Mouse (Mus musculus): ENCODE data around the gene Ptprs.
"Not testable (repeated sequence)": the region's sequence is repeated elsewhere in the genome, so short reads cannot be mapped to it uniquely, and the experiment has no call there.

Gene Ptprs

GRCm38 (mm10) chr17:56476402-56476752, at the start of gene Ptprs:
TSS of gene Ptprs (minus strand) at chr17:56476483.
- peak; percentile 97 for DNase-seq (ENCODE audit: low spot score)

GRCm38 (mm10) chr17:56524943-56525342, 48.7 kb upstream of the Ptprs start:
- no peak for DNase-seq (ENCODE audit: low spot score)

DNA sequence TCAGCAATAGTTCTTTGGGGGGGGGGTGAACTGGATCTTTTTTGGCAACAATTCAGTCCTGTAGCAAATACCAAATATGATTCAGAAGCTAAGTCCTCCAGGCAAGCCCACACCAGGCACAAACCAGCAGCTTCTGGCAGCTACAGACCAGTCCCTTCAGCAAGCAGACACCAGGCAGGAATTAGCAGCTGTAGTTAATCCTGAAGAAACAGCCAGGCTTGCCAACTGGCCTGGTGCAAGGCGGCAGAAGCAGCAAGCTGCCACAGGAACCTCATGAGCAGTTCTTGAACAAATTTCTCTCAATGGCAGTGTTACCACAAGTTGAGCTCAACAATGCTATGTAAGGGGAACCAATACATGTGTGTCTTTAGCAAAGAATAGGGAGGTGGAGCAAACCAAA, 46.5 kb upstream of the Ptprs start:
- no peak for DNase-seq (ENCODE audit: low spot score)

DNA sequence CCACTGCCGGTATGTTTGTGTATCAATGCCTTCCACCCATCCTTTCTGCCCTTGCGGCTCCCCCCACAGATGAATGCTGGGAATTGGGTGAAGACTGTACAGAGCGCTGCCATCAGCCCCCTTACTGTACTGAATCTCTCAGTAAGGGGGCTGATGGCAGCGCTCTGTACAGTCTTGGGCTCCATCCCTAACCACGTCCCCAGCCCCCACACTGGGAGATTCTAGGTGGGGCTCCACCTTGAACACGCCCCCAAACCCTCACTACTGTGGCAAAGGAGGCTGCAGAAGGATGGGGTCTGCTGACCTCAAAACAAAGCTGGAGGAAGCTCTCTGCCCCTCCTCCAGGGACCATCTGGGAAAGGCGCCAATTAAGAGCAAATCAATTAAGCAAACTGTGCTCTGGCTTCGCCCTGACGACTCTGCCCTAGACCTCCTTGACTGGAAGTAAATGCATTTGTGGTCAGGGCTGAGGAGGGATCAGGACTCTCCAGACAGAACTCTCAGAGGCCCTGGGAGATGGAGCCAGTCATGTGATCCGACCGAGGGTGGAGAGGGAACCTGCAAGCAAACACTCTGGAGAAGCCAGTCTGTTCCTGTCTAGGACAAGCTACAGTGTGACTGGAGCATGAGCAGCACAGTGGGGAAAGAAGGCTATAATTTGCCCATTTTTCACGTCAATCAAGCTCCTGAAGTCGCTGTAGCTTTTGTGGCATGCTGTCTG, 39.6 kb upstream of the Ptprs start:
- DNase-seq (ENCODE audit: low spot score), result no peak

GRCm38 (mm10) chr17:56514916-56515315, 38.6 kb upstream of the Ptprs start:
- no peak for DNase-seq (ENCODE audit: low spot score)

DNA sequence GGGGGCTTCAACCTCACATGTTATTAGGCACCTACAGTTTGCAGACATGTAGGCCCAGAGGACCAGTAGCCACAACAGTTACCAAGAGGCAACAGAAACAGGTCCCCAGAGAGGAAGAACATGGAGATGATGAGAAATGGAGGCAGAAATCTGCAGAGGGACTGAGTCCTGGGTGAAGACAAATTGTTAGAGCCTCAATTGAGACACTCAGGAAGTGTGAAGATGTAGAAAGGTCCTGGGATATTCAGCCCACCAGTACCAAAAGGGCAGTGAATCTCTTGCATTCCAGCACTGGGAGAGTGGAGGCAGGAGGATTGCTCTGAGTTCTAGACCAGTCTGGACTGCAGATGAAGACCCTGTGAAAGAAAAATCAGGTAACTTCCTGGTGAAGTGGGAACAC, 38.0 kb upstream of the Ptprs start:
- no peak for DNase-seq (ENCODE audit: low spot score)

DNA sequence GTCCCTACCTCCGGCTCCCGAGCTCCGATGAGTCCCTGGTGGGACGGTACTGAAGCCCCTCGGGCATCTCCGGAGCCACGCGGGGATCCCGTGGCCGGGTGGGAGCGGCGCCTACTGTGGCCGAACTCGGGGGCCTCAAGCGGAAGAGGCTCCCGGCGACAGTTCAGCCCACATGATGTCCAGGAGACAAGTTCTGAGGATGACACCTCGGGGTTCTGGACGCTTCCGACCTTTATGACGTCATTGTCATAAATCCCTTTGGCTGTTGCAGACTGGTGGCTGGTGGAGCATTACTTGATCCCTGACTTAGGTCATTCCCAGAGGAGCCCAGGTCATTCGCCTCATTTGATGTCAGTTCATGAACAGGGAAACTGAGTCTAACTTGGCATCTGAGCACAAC, 36.0 kb upstream of the Ptprs start, which contains the start of gene Znrf4:
Znrf4 (minus strand) TSS at position 122 of the 400 bp plus-strand sequence.
- no peak for DNase-seq (ENCODE audit: low spot score)

GRCm38 (mm10) chr17:56511707-56512090, 35.4 kb upstream of the Ptprs start:
- DNase-seq (ENCODE audit: low spot score), result no peak

- no peak for DNase-seq (ENCODE audit: low spot score)
These were observed 34.9 kb upstream of the Ptprs start for GRCm38 (mm10) chr17:56510970-56511706.

- DNase-seq (ENCODE audit: low spot score), result no peak
These were observed 34.2 kb upstream of the Ptprs start for GRCm38 (mm10) chr17:56510473-56510969.

GRCm38 (mm10) chr17:56509707-56510472, 33.6 kb upstream of the Ptprs start:
- peak; percentile 68 for DNase-seq (ENCODE audit: low spot score)

DNA sequence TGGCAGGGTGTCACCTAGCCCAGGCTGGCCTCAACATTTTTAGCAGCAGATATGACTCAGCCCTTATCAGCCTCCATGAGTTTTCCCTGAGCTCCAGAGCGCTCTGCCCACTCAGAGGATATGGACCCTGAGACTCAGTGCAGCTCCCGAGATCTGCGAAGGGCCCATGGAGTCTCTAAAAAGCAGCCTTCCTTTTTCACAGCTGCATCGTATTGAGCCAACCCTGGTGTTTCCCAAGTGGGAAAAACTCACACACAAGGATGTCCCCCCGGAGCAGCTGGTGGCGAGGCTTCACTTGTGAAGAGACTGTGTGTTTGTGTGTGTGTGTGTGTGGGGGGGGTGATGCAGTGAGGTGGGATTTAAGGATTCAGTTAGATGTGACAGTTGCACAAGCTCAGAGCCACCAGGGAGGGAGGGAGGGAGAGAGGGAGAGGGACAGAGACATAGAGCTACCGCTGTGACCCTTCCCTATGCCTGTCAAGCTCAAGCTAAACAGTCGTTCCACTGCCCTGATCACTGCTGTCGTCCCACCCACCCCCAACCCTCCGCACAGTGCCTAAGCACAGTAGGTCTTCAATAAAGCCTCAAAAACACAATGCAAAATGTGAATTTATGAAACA, 32.8 kb upstream of the Ptprs start:
- DNase-seq (ENCODE audit: low spot score), result no peak

DNA sequence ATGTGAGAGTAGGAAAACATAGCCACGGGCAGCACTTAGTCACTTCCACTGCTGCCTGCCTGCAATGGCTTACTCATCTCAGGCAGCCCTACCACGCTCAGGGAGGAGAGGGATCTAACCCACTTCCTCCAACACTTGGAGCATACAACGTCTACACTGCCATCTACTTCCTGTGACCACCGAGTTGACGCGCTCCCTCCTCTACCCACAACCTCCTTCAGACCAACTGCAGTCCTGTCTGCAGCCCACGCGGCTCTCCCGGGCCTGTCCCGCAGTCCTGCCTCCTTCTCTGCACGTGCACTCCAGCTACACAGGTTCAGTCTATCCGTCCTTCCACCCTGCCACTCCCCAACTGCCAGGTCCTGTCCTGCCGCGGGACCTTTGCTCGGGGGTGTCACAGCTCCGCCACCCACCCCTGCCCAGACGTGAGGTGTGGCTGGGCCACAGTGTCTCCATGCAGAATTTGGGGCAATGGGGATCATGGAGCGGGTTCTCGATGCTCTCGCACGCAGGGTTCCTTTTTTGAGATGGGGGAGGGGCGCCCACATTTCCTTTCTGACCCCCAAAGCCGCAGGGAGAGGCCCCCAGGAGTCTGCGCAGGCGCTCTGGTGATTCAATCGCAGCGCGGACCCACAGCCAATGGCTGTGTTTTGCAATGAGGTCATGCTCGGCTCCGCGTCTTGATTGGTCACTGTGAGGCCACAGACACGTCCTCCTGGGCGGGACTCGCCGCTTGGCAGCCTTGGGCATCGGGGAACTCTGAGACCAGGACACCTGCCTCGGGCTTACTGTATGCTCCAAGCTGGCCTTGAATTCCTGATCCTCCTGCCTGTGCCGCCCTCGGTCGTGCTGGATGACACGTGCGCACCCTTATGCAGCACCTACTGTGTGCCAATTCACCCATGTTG, 31.1 kb upstream of the Ptprs start:
- DNase-seq (ENCODE audit: low spot score), result peak; percentile 98

- no peak for DNase-seq (ENCODE audit: low spot score)
These were observed 30.3 kb upstream of the Ptprs start for GRCm38 (mm10) chr17:56506417-56507065.

DNA sequence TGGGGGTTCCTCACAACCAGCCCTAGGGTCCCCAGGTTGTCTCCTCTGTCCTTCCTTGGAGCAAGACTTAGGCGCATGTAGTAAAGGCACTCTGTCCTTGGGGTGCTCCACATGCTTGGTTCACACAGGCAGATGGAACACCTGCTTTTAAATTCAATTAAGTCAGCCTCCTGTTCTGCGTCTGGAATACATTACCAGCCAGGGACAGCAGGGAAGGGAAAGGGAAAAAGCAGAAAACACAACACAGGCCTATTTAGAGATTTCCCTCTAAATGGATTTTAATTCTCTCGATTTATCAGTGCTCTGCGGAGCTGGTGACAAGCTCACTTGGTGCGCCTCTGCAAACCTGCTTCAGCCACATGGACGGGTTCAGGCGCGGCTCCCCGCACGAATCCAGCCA, 29.1 kb upstream of the Ptprs start:
- no peak for DNase-seq (ENCODE audit: low spot score)

GRCm38 (mm10) chr17:56502526-56502925, 26.2 kb upstream of the Ptprs start:
- no peak for DNase-seq (ENCODE audit: low spot score)

DNA sequence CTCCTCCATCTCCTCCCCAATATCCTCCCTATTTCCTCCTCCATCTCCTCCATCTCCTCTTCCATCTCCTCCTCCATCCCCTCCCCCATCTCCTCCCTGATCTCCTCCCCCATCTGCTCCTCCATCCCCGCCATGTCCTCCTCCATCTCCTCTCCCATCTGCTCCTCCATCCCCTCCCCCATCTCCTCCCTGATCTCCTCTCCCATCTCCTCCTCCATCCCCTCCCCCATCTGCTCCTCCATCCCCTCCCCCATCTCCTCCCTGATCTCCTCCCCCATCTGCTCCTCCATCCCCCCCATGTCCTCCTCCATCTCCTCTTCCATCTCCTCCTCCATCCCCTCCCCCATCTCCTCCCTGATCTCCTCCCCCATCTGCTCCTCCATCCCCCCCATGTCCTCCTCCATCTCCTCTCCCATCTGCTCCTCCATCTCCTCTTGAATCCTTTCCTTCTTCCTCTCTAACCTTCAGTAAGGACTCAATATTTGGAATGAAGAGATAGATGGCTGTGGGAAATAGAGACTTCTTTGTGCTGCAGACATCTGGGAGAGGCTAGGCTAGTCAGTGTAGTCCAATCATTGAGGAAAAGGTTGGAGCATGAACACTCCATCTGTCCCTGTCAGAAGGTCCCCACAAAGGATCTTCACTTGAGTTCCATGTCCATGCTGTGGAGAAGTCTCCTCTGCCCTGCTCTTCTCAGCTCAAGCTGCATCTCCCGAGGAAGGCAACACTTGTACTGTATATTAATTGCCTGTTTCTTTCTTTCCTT, 25.5 kb upstream of the Ptprs start:
- DNase-seq (ENCODE audit: low spot score), result not testable (repeated sequence)

GRCm38 (mm10) chr17:56499229-56499628, 22.9 kb upstream of the Ptprs start:
- DNase-seq (ENCODE audit: low spot score), result no peak

DNA sequence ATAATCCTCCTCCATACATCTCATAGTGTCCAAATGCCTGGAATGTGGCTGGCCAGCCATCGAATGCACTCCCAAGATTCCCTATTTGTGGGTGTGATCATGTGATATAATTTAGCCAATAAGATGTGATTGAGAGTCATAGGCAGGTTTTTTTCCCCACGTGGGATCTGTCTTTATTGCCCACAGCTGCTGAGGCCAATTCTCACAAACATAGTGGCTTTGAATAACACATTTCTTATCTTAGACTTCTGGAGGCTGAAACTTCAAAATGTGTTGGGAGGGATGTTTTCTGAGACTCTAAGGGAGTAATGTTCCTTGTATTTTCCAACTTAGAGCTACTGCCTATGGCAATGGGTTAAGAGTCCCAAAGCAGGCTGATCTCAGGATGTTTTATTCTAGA, 18.2 kb upstream of the Ptprs start:
- DNase-seq (ENCODE audit: low spot score), result no peak

DNA sequence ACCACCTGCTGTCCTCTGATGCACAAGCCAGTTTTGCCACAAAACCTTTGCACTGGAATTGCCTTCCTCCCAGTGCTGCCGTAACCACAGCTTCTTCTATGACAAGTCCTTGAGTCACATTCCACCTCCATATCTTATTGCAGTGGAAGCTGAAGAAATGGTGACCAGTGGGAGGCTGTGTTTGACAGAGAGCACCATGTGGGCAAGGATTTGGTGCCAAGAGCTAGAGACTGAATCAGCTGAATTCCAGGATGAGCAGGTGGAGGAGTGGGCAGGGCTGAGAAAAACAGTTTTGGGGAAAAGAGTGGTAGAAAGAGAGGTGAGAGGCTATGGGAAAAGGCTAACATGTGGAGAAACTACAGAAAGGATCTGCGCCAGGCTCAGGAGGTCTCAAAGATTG, 17.6 kb upstream of the Ptprs start:
- DNase-seq (ENCODE audit: low spot score), result no peak
